Mouse (Mus musculus) adrenal gland, postnatal 14 days (tissue): Measurements from ENCODE around the gene Srek1. TPM values are rescaled to one million over a fixed set of nuclear protein-coding genes. Genes with fewer than 3 reads are reported as not detected.

Experiments
- DNase-seq: peaks from one replicate; pipeline ENCODE4 v3.0.0; 2021; ENCODE audit warnings: mixed read lengths
- total RNA-seq: library from RNA; stranded (reverse); gene quantifications from 2 replicates; pipeline ENCODE4 v1.2.3, GENCODE M21; 2021

Srek1 gene
- total RNA-seq, 1 experiment from 2014 or later = 62.1 TPM

DNA sequence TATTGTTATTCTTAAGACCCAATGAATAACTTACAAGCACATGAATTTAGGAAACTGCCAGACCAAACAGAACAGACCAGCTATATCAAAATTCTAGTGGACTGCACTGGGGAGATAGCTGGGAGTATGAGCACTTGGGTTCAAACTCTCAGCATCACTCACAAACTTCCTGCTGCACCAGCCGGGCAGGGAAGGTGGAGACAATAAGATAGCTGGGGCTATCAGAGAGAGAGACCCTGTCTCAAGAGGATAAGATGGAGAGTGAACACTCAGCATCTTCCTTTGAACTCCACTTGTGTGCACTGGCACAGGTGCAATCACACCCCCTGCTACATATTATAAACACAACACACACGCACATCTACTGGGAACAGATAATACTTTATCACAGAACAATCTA lies 47.5 kb downstream of the Srek1 start:
- DNase-seq = no peak

GRCm38 (mm10) chr13:103711406-103712025 lies 62.9 kb downstream of the Srek1 start:
- peak; percentile 57 for DNase-seq

GRCm38 (mm10) chr13:103710359-103710781 lies 64.0 kb downstream of the Srek1 start:
- DNase-seq = peak; percentile 70

DNA sequence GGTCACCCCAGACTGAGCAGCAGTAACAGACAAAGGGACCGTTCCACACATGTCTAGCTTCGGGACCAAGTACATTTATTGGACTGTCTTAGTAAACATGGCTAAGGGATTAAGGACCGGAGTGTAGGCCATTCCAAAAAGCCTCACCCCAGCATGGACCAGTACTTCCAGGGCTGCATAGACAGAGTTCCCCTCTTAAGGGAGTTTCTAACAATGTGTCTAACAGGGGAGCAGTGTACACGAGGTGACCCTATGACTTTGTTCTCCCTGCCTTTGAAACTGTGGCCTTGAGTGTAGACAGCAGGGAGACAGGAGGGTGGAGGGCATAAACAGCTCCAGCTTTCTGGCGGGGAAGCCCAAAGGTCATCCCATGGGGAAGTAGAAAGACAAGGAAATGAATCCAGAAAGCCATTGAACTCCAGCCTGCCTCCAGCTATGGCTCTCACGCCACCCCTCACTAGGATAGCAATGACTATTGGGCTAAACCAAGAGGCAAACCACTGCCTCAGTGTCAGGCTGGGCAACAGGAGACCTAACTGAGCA lies 68.9 kb downstream of the Srek1 start:
- peak; percentile 14 for DNase-seq

GRCm38 (mm10) chr13:103703833-103704232 lies 70.6 kb downstream of the Srek1 start:
- DNase-seq = no peak

DNA sequence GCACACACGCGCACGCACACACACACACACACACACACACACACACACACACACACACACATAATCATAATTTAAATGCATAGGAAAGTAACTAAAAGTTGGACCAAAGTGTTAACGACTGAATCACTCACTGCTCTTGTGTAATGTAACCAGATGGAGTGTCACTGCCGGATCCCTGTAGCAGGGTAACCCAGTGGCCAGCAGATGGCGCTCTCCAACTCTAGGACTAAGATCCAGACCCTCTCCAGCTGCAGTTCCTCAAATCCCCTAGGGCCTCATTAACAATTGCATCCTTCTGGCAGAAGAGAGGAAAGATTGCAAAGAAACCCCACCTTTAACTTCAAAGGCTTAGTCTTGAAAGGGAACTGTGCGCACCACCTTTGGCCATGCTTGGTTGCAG lies 71.0 kb downstream of the Srek1 start:
- peak; percentile 87 for DNase-seq

DNA sequence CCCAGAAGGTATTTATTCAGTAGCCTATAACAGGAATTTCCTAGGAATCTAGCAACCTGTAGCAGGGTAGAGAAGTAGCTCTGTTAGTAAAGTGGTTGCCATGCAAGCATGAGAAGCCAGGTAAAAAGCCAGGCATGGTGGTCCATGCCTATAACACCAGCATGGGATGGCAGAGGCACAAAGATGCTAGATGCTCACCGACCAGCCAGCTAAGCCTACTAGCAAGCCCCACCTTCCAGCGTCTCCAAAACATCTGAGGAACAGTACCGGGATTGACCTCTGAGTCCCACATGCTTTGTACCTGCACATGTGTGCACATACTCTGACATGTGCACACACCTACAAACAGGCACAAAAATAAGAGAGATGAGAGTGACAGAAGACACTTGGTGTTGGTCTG lies 72.1 kb downstream of the Srek1 start:
- DNase-seq = no peak

- no peak for DNase-seq
Observed at GRCm38 (mm10) chr13:103700752-103701151, 73.7 kb downstream of the Srek1 start.

GRCm38 (mm10) chr13:103697993-103698392 lies 76.4 kb downstream of the Srek1 start:
- peak; percentile 10 for DNase-seq

DNA sequence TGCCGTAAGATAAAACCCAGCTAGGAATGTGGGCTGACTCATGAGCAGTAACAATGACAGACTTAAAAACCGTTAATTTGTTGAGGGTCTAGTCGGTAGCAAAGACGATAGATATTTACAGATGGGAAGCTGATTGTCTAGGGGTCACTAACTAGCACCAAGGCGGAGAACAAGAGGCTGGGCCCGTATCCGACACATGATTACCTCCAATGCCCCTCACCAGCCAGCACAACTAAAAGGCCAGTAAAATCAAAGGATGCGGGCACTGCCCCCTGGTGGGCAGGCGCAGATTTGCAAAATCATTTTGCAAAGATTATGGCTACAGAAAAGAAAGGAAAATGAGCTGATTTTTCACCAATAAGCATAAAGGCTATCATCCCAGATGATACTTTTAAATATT lies 78.2 kb downstream of the Srek1 start:
- peak; percentile 73 for DNase-seq

DNA sequence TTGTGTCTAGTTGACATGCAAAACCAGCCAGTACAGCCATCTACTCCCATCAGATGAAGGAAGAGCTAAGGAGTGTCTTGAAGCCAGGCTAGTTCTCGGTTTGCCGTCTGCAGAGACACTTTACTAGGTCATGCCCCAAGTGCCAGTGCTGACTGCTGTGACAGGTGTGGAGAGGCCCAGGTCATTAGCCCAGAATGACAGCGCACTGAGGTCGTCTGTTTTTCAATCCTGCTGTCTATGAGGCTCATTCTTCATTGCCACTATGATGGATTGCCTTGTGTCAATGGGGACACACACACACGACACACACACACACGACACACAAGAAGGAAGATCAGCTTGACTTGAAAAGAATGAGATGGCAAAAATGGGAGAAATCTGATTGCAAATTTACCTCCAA lies 79.0 kb downstream of the Srek1 start:
- DNase-seq = no peak

Other genes starting within 250 kb of the Srek1 start
- gene Erbin, start 145.9 kb upstream of the Srek1 start, total RNA-seq = 83.6 and 87.6 TPM in 2 replicates